Mouse (Mus musculus) duodenum, adult 2 months (tissue): ENCODE measurements around the gene Naa25. TPM values are rescaled to one million over a fixed set of nuclear protein-coding genes. Genes with fewer than 3 reads are reported as not detected.

Experiments used
- polyA plus RNA-seq: library from polyadenylated mRNA; depleted of rRNA; stranded (reverse); fragments of >200 nt; gene quantifications from 2 replicates; pipeline ENCODE4 v1.2.3, GENCODE M21; 2012; ENCODE audit warnings: low replicate concordance; rRNA removed

Naa25 gene
- polyA plus RNA-seq, result 1.9 and 3.2 TPM in 2 replicates

GRCm38 (mm10) chr5:121397187-121398145 is at the start of gene Naa25:
Gene Naa25 (plus strand): TSS chr5:121397936.

GRCm38 (mm10) chr5:121385461-121386119 is 12.1 kb upstream of the Naa25 start, which contains the start of gene Trafd1:
Gene Trafd1 (minus strand): TSS chr5:121385632.

GRCm38 (mm10) chr5:121451644-121452025 is 53.9 kb downstream of the Naa25 start, which contains the start of gene Tmem116:
Gene Tmem116 (plus strand): TSS chr5:121451893.

GRCm38 (mm10) chr5:121452026-121452869 is 54.5 kb downstream of the Naa25 start, which contains the start of gene Erp29:
Gene Erp29 (minus strand): TSS chr5:121452506.

Other genes starting within 250 kb of the Naa25 start
- gene Ptpn11, start 206.5 kb upstream of the Naa25 start, polyA plus RNA-seq, result 9.5 and 10.6 TPM in 2 replicates
- 109 and 131 TPM in 2 replicates for gene Rpl6, start 193.5 kb upstream of the Naa25 start, polyA plus RNA-seq
- gene Hectd4, start 177.7 kb upstream of the Naa25 start, polyA plus RNA-seq, result 14.4 and 14.7 TPM in 2 replicates
- 48.9 and 81.0 TPM in 2 replicates for gene Trafd1, start 12.3 kb upstream of the Naa25 start, polyA plus RNA-seq
- 2.0 and 10.1 TPM in 2 replicates for gene Tmem116, start 54.0 kb downstream of the Naa25 start, polyA plus RNA-seq
- 32.4 and 41.9 TPM in 2 replicates for gene Erp29, start 54.6 kb downstream of the Naa25 start, polyA plus RNA-seq
- not detected in 2 replicates for gene Adam1b, start 105.5 kb downstream of the Naa25 start, polyA plus RNA-seq
- gene Adam1a, start 147.5 kb downstream of the Naa25 start, polyA plus RNA-seq, result 2.1 and 2.3 TPM in 2 replicates
- gene Gm42878, start 147.5 kb downstream of the Naa25 start, polyA plus RNA-seq, result not detected in 2 replicates
- gene Mapkapk5, start 148.0 kb downstream of the Naa25 start, polyA plus RNA-seq, result 22.9 and 31.4 TPM in 2 replicates
- gene Aldh2, start 195.9 kb downstream of the Naa25 start, polyA plus RNA-seq, result 386 and 645 TPM in 2 replicates
- 4.2 and 6.4 TPM in 2 replicates for gene Acad12, start 221.0 kb downstream of the Naa25 start, polyA plus RNA-seq